Mouse (Mus musculus): ENCODE results near the gene Fkbp10. TPM values are rescaled to one million over a fixed set of nuclear protein-coding genes. Genes with fewer than 3 reads are reported as not detected.

The Fkbp10 gene
- polyA plus RNA-seq, 1 experiment from 2014 or later, result 114 TPM

GRCm38 (mm10) chr11:100414021-100414913 is 1.2 kb upstream of the Fkbp10 start, which contains the start of gene P3h4:
TSS of gene P3h4 (minus strand) at chr11:100414836.
- H3K9ac ChIP-seq (ENCODE audit: low read length), result peak within 1 kb of the TSS; percentile 94
- no peaks in the 10 kb centered on the region for H3K9me3 ChIP-seq (replicated peaks; ENCODE audit: control insufficient read depth, low read length)
- peak within 1 kb of the TSS; percentile 93 for H3K27ac ChIP-seq (ENCODE audit: low read length)
- H3K4me2 ChIP-seq (ENCODE audit: low read depth, low read length), result peak within 1 kb of the TSS; percentile 68
- ATAC-seq (ENCODE audit: insufficient read depth, low FRiP score), result peak; percentile 94
- no peaks in the 10 kb centered on the region for H3K27me3 ChIP-seq (ENCODE audit: control insufficient read depth, insufficient read depth, low read length)
- WGBS, result under 1% methylated on average over 93 of the region's 93 CpGs
- H3K4me1 ChIP-seq (ENCODE audit: control insufficient read depth, insufficient read depth, low read length), result peaks cover 22% of the 10 kb centered on the region
- 0 out of 2 replicates have a peak, but pooled peaks cover 5% of the 10 kb centered on the region for H3K36me3 ChIP-seq (ENCODE audit: control insufficient read depth, insufficient read depth, low read length)
- peak within 1 kb of the TSS; percentile 82 for H3K4me3 ChIP-seq (replicated peaks; ENCODE audit: low read length)

GRCm38 (mm10) chr11:100421537-100421936 is 6.0 kb downstream of the Fkbp10 start:
- Histone ChIP-seq H3K4me3 (replicated peaks; ENCODE audit: low read length) (no peak overlapping the region), H3K27ac (ENCODE audit: low read length) (no peak overlapping the region), H3K9me3 (replicated peaks; ENCODE audit: control insufficient read depth, low read length) (no peaks in the 10 kb centered on the region), H3K4me1 (ENCODE audit: control insufficient read depth, insufficient read depth, low read length) (peaks cover 4% of the 10 kb centered on the region; the same call in 1 of the 2 replicates), H3K27me3 (ENCODE audit: control insufficient read depth, insufficient read depth, low read length) (no peaks in the 10 kb centered on the region), H3K9ac (ENCODE audit: low read length) (no peak overlapping the region), H3K36me3 (ENCODE audit: control insufficient read depth, insufficient read depth, low read length) (no peaks in the 10 kb centered on the region), H3K4me2 (ENCODE audit: low read depth, low read length) (no peak overlapping the region)
- WGBS, result 73% methylated on average over 8 of the region's 8 CpGs
- ATAC-seq (ENCODE audit: insufficient read depth, low FRiP score), result no peak

GRCm38 (mm10) chr11:100423836-100424235 is 8.3 kb downstream of the Fkbp10 start:
- H3K36me3 ChIP-seq (ENCODE audit: control insufficient read depth, insufficient read depth, low read length), result no peaks in the 10 kb centered on the region
- H3K9me3 ChIP-seq (replicated peaks; ENCODE audit: control insufficient read depth, low read length), result no peaks in the 10 kb centered on the region
- WGBS, result 93% methylated on average over 7 of the region's 7 CpGs
- H3K27me3 ChIP-seq (ENCODE audit: control insufficient read depth, insufficient read depth, low read length), result no peaks in the 10 kb centered on the region
- no peak for ATAC-seq (ENCODE audit: insufficient read depth, low FRiP score)
- H3K27ac ChIP-seq (ENCODE audit: low read length), result no peak overlapping the region
- no peak overlapping the region for H3K4me3 ChIP-seq (replicated peaks; ENCODE audit: low read length)
- no peak overlapping the region for H3K4me2 ChIP-seq (ENCODE audit: low read depth, low read length)
- H3K9ac ChIP-seq (ENCODE audit: low read length), result no peak overlapping the region
- H3K4me1 ChIP-seq (ENCODE audit: control insufficient read depth, insufficient read depth, low read length), result peaks cover 4% of the 10 kb centered on the region

GRCm38 (mm10) chr11:100425851-100426250 is 10.4 kb downstream of the Fkbp10 start:
- Histone ChIP-seq H3K36me3 (ENCODE audit: control insufficient read depth, insufficient read depth, low read length) (no peaks in the 10 kb centered on the region), H3K27me3 (ENCODE audit: control insufficient read depth, insufficient read depth, low read length) (no peaks in the 10 kb centered on the region), H3K4me3 (replicated peaks; ENCODE audit: low read length) (no peak overlapping the region), H3K9ac (ENCODE audit: low read length) (peak overlapping the region; percentile 43), H3K9me3 (replicated peaks; ENCODE audit: control insufficient read depth, low read length) (no peaks in the 10 kb centered on the region), H3K4me1 (ENCODE audit: control insufficient read depth, insufficient read depth, low read length) (peaks cover 6% of the 10 kb centered on the region), H3K4me2 (ENCODE audit: low read depth, low read length) (no peak overlapping the region), H3K27ac (ENCODE audit: low read length) (peak overlapping the region; percentile 18; the same call in 1 of the 2 replicates)
- WGBS, result 31% methylated on average over 7 of the region's 7 CpGs
- peak; percentile 65; the same call in 1 of the 2 replicates for ATAC-seq (ENCODE audit: insufficient read depth, low FRiP score)

- Histone ChIP-seq H3K4me3 (replicated peaks; ENCODE audit: low read length) (no peak overlapping the region), H3K9me3 (replicated peaks; ENCODE audit: control insufficient read depth, low read length) (no peaks in the 10 kb centered on the region), H3K36me3 (ENCODE audit: control insufficient read depth, insufficient read depth, low read length) (no peaks in the 10 kb centered on the region), H3K4me1 (ENCODE audit: control insufficient read depth, insufficient read depth, low read length) (peaks cover 6% of the 10 kb centered on the region), H3K27me3 (ENCODE audit: control insufficient read depth, insufficient read depth, low read length) (no peaks in the 10 kb centered on the region), H3K27ac (ENCODE audit: low read length) (peak overlapping the region; percentile 18; the same call in 1 of the 2 replicates), H3K9ac (ENCODE audit: low read length) (no peak overlapping the region), H3K4me2 (ENCODE audit: low read depth, low read length) (no peak overlapping the region)
- WGBS, result 80% methylated on average over 3 of the region's 3 CpGs
- ATAC-seq (ENCODE audit: insufficient read depth, low FRiP score), result no peak
These were observed 11.3 kb downstream of the Fkbp10 start for GRCm38 (mm10) chr11:100426820-100427219.

GRCm38 (mm10) chr11:100428612-100429199 is 13.2 kb downstream of the Fkbp10 start:
- WGBS, result 55% methylated on average over 9 of the region's 9 CpGs
- H3K4me2 ChIP-seq (ENCODE audit: low read depth, low read length), result no peak overlapping the region
- H3K27ac ChIP-seq (ENCODE audit: low read length), result peak overlapping the region; percentile 27; the same call in 1 of the 2 replicates
- no peaks in the 10 kb centered on the region for H3K27me3 ChIP-seq (ENCODE audit: control insufficient read depth, insufficient read depth, low read length)
- no peak overlapping the region for H3K4me3 ChIP-seq (replicated peaks; ENCODE audit: low read length)
- peaks cover 6% of the 10 kb centered on the region for H3K4me1 ChIP-seq (ENCODE audit: control insufficient read depth, insufficient read depth, low read length)
- H3K9me3 ChIP-seq (replicated peaks; ENCODE audit: control insufficient read depth, low read length), result no peaks in the 10 kb centered on the region
- ATAC-seq (ENCODE audit: insufficient read depth, low FRiP score), result no peak
- H3K9ac ChIP-seq (ENCODE audit: low read length), result peak overlapping the region; percentile 48; the same call in 1 of the 2 replicates
- H3K36me3 ChIP-seq (ENCODE audit: control insufficient read depth, insufficient read depth, low read length), result 0 out of 2 replicates have a peak, but pooled peaks cover 6% of the 10 kb centered on the region

GRCm38 (mm10) chr11:100430052-100430451 is 14.6 kb downstream of the Fkbp10 start:
- Histone ChIP-seq H3K36me3 (ENCODE audit: control insufficient read depth, insufficient read depth, low read length) (0 out of 2 replicates have a peak, but pooled peaks cover 6% of the 10 kb centered on the region), H3K4me3 (replicated peaks; ENCODE audit: low read length) (no peak overlapping the region), H3K9me3 (replicated peaks; ENCODE audit: control insufficient read depth, low read length) (no peaks in the 10 kb centered on the region), H3K27me3 (ENCODE audit: control insufficient read depth, insufficient read depth, low read length) (no peaks in the 10 kb centered on the region), H3K4me1 (ENCODE audit: control insufficient read depth, insufficient read depth, low read length) (peaks cover 6% of the 10 kb centered on the region), H3K4me2 (ENCODE audit: low read depth, low read length) (no peak overlapping the region), H3K9ac (ENCODE audit: low read length) (no peak overlapping the region), H3K27ac (ENCODE audit: low read length) (no peak overlapping the region; the same call in 1 of the 2 replicates)
- no peak for ATAC-seq (ENCODE audit: insufficient read depth, low FRiP score)
- WGBS, result 83% methylated on average over 7 of the region's 7 CpGs

- Histone ChIP-seq H3K9ac (ENCODE audit: low read length) (no peak overlapping the region), H3K9me3 (replicated peaks; ENCODE audit: control insufficient read depth, low read length) (no peaks in the 10 kb centered on the region), H3K27me3 (ENCODE audit: control insufficient read depth, insufficient read depth, low read length) (no peaks in the 10 kb centered on the region), H3K4me1 (ENCODE audit: control insufficient read depth, insufficient read depth, low read length) (peaks cover 3% of the 10 kb centered on the region; the same call in 1 of the 2 replicates), H3K36me3 (ENCODE audit: control insufficient read depth, insufficient read depth, low read length) (0 out of 2 replicates have a peak, but pooled peaks cover 13% of the 10 kb centered on the region), H3K27ac (ENCODE audit: low read length) (no peak overlapping the region), H3K4me3 (replicated peaks; ENCODE audit: low read length) (no peak overlapping the region), H3K4me2 (ENCODE audit: low read depth, low read length) (no peak overlapping the region)
- 85% methylated on average over 5 of the region's 5 CpGs for WGBS
- no peak for ATAC-seq (ENCODE audit: insufficient read depth, low FRiP score)
These were observed 16.5 kb downstream of the Fkbp10 start for GRCm38 (mm10) chr11:100432002-100432401.
